Mouse (Mus musculus) neural tube, embryonic 15.5 days (tissue): Measurements from ENCODE around the gene Clrn3. TPM values are rescaled to one million over a fixed set of nuclear protein-coding genes. Genes with fewer than 3 reads are reported as not detected.

Experiments used
- ATAC-seq: fragments of 200-750 bp; cut with Nextera tagmentation; 2 replicates; pipeline ENCODE4 v1.8.0; 2017; ENCODE audit warnings: mild to moderate bottlenecking, moderate TSS enrichment, moderate library complexity; ENCODE audit not compliant: low FRiP score
- H3K27ac ChIP-seq: fragments of 300-500 bp; sonication (generic); replicated peaks from 2 replicates; pipeline ENCODE4 v1.5.1; 2015; ENCODE audit warnings: mild to moderate bottlenecking, inconsistent platforms
- H3K27me3 ChIP-seq: fragments of 300-500 bp; sonication (generic); replicated peaks from 2 replicates; pipeline ENCODE4 v1.6.1; 2015; ENCODE audit warnings: inconsistent platforms
- H3K36me3 ChIP-seq: fragments of 300-500 bp; sonication (generic); 2 replicates; pipeline ENCODE4 v1.6.1; 2015; ENCODE audit warnings: inconsistent platforms
- H3K4me1 ChIP-seq: fragments of 300-500 bp; sonication (generic); 2 replicates; pipeline ENCODE4 v1.6.1; 2015; ENCODE audit warnings: inconsistent platforms
- H3K4me2 ChIP-seq: fragments of 300-500 bp; sonication (generic); 2 replicates; pipeline ENCODE4 v1.6.1; 2015; ENCODE audit warnings: inconsistent platforms, mild to moderate bottlenecking, moderate library complexity
- H3K4me3 ChIP-seq: fragments of 300-500 bp; sonication (generic); replicated peaks from 2 replicates; pipeline ENCODE4 v1.5.1; 2015; ENCODE audit warnings: mild to moderate bottlenecking, inconsistent platforms
- H3K9ac ChIP-seq: fragments of 300-500 bp; sonication (generic); replicated peaks from 2 replicates; pipeline ENCODE4 v1.6.1; 2015; ENCODE audit warnings: mild to moderate bottlenecking, inconsistent platforms
- H3K9me3 ChIP-seq: fragments of 300-500 bp; sonication (generic); replicated peaks from 2 replicates; pipeline ENCODE4 v1.6.1; 2016; ENCODE audit warnings: inconsistent platforms
- WGBS: fragments of 180-500 bp; shearing (Covaris S2); methylation state at CpG from one replicate; pipeline ENCODE4 v1.1.7; 2015; ENCODE audit warnings: mixed read lengths; 5-methylcytosine and 5-hydroxymethylcytosine counted together
- microRNA counts: library from miRNA; unstranded; fragments of <30 nt; microRNA quantifications from one replicate; lab custom pipeline; 2016
- microRNA-seq: library from miRNA; unstranded; fragments of <30 nt; microRNA quantifications from one replicate; pipeline ENCODE4, GENCODE M21; 2017
- polyA plus RNA-seq: library from polyadenylated mRNA; unstranded; fragments of >200 nt; fragmentation: Nextera tagmentation; extraction: Ambion mirVana; gene quantifications from 2 replicates; pipeline ENCODE4 v1.2.1, GENCODE M21; 2015

Clrn3 gene
- polyA plus RNA-seq, 1 experiment from 2014 or later = not detected

- WGBS = 33% methylated on average over 3 of the region's 3 CpGs
- Histone ChIP-seq H3K9ac (no peak overlapping the region), H3K27me3 (no peaks in the 10 kb centered on the region), H3K36me3 (no peaks in the 10 kb centered on the region), H3K4me2 (peak overlapping the region; percentile 49), H3K4me1 (peaks cover 19% of the 10 kb centered on the region), H3K4me3 (no peak overlapping the region), H3K9me3 (no peaks in the 10 kb centered on the region), H3K27ac (peak overlapping the region; percentile 77)
- ATAC-seq = peak; percentile 38; the same call in 1 of the 2 replicates
These were observed 63.7 kb downstream of the Clrn3 start for GRCm38 (mm10) chr7:135464689-135465259.

MicroRNAs within 50 kb of the gene (microRNA counts, 519-probe panel; counts per million panel counts)
- 1,613 counts per million, percentile 21 among the panel's probes with 10 or more counts for microRNA mmu-miR-1962 (lab: Ali Mortazavi, UCI)

Small RNA genes lying within 50 kb of the gene (microRNA-seq; reads per million reads assigned to microRNA genes)
- not detected for gene Mir1962

Other genes starting within 250 kb of the Clrn3 start
- not detected in 2 replicates for gene Foxi2, start 118.3 kb downstream of the Clrn3 start, polyA plus RNA-seq
- gene Ptpre, start 8.8 kb upstream of the Clrn3 start, polyA plus RNA-seq = 10.0 and 11.0 TPM in 2 replicates
- gene Mki67, start 187.7 kb upstream of the Clrn3 start, polyA plus RNA-seq = 3.9 and 11.6 TPM in 2 replicates